ENCODE assay signal across 8 mouse cellular contexts in the genomic region with DNA sequence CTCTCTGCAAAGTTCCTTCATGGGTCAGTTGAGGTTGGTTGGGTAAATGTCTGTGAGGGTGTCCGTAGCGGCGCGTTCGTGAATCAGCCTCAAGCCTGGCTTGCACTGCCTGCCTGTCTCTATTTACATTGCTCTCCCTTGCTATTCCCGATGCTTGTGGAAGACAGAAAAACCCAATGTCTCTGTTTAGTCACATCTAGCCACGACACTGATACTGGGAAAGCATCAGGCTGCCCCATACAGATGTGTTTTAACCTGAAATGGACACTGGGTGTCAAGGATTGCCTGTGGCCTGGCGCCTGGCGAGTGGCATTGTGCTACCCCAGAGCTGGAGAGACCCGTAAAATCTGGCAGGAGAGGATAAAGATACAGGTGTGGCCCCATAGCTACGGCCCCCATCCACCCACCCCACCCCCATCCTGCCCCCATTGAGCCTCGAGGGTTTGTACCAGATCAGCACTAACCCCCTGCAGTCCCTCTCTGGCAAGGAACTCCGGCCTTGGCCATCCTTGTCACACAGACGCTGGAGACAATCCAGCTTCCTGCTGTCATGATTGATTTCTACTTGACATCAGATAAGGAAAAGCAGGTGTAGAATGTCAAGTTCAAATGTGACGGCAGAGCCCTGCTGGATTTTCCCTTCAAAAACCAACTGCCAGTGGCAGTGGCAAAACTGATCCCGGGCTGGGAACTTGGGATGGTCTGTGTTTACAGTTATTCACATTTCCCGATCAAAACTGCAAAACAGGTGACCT.
DNase-seq lines count a peak whose midpoint lies in the region; ATAC-seq and TF ChIP-seq lines count a peak whose summit lies in the region.

No protein-coding gene starts in this region.

- no peak for TF ChIP-seq EP300 in liver, embryonic 14.5 days (IDR thresholded peaks at IDR 0.05; ENCODE audit: low read depth)

- H3K27me3 ChIP-seq in cerebellum, adult 2 months (ENCODE audit: control insufficient read depth, insufficient read depth, low read length): peaks cover 11% of the 10 kb centered on the region; the same call in 1 of the 2 replicates
- H3K27me3 ChIP-seq in liver, embryonic 14.5 days (ENCODE audit: control insufficient read depth, insufficient read depth, low read length): peaks cover 3% of the 10 kb centered on the region

- peaks cover 3% of the 10 kb centered on the region; the same call in 1 of the 2 replicates for H3K4me1 ChIP-seq in cerebellum, adult 2 months (ENCODE audit: control insufficient read depth, insufficient read depth, low read length)
- H3K4me1 ChIP-seq in liver, embryonic 14.5 days (replicated peaks; ENCODE audit: control insufficient read depth in 2 of 2, insufficient read depth in 2 of 2, low read length in 1 of 2): peaks cover 0 to 5% of the 10 kb centered on the region in 2 experiments; a peak in 3 of 4 replicates

- no peak for ATAC-seq in liver, embryonic 14.5 days (ENCODE audit: insufficient read depth)

- WGBS in cerebellum, adult 2 months: 12% methylated on average over 17 of the region's 17 CpGs
- 18% methylated on average over 17 of the region's 17 CpGs for WGBS in liver, embryonic 14.5 days (ENCODE audit: insufficient replicate concordance)

- no peaks in the 10 kb centered on the region for H3K36me3 ChIP-seq in liver, embryonic 14.5 days (replicated peaks; ENCODE audit: control insufficient read depth, insufficient read depth, low read depth)

- no peak overlapping the region for H3K27ac ChIP-seq in cerebellum, adult 2 months (ENCODE audit: insufficient read depth, low read length)
- no peak overlapping the region for H3K27ac ChIP-seq in liver, embryonic 14.5 days

- no peak overlapping the region for H3K4me3 ChIP-seq in cerebellum, adult 2 months (replicated peaks; ENCODE audit: insufficient read depth, low read depth, low read length)
- H3K4me3 ChIP-seq in liver, embryonic 14.5 days (ENCODE audit: insufficient read depth in 1 of 2, low read depth in 2 of 2, low read length in 2 of 2): peak overlapping the region in 1 of 2 experiments; percentile 42; a peak in 1 of 4 replicates

- peak; percentile 58 to 60 for DNase-seq in cerebellum, postnatal 10 days
- no peak for DNase-seq in cerebellum, adult 2 months
- peak; percentile 34 for DNase-seq in thymus, postnatal 4 days
- DNase-seq in thymus, postnatal 36 days: no peak
- DNase-seq in liver, embryonic 14.5 days (ENCODE audit: low read depth in 3 of 3, low spot score in 3 of 3): no peak
- DNase-seq in frontal cortex, adult 2 months (ENCODE audit: extremely low spot score in 1 of 2, low spot score in 1 of 2): no peak
- DNase-seq in right cerebral cortex, postnatal 25 days: no peak
- DNase-seq in layer of hippocampus, adult 11-12 months (ENCODE audit: low spot score): no peak

- no peaks in the 10 kb centered on the region for H3K9me3 ChIP-seq in liver, embryonic 14.5 days (ENCODE audit: control insufficient read depth, low read length)

- no peak for TF ChIP-seq POLR2A in cerebellum, adult 2 months (IDR thresholded peaks at IDR 0.05; ENCODE audit: borderline replicate concordance, insufficient read depth, low read length)

- H3K9ac ChIP-seq in liver, embryonic 14.5 days (replicated peaks): no peak overlapping the region

- H3K4me2 ChIP-seq in liver, embryonic 14.5 days (ENCODE audit: low read depth): peak overlapping the region; percentile 68

- TF ChIP-seq CTCF in cerebellum, adult 2 months (IDR thresholded peaks at IDR 0.05; ENCODE audit: borderline replicate concordance, insufficient read depth, low read depth, low read length): no peak
- no peak for TF ChIP-seq CTCF in liver, embryonic 14.5 days (IDR thresholded peaks at IDR 0.05; ENCODE audit: low read depth)

Comparison
In these comparisons a context has a peak if more than half of its experiments do, and no peak if none do; other contexts are left out.
1. DNase-seq: peak in cerebellum, postnatal 10 days (2 of 2) and thymus, postnatal 4 days (single experiment); none in cerebellum, adult 2 months (0 of 2), thymus, postnatal 36 days (0 of 2), liver, embryonic 14.5 days (0 of 3), frontal cortex, adult 2 months (0 of 2), right cerebral cortex, postnatal 25 days (single experiment) and layer of hippocampus, adult 11-12 months (single experiment).